Mouse (Mus musculus) heart, adult 10 weeks (tissue): ENCODE measurements around the gene Txnl4b. TPM values are rescaled to one million over a fixed set of nuclear protein-coding genes. Genes with fewer than 3 reads are reported as not detected.

Source experiments
- polyA plus RNA-seq: library from polyadenylated mRNA; stranded (reverse); fragments of 350-450 nt; fragmentation: Illumina TruSeq; extraction: RNeasy Lipid Tissue Mini Kit (QIAGEN cat#74804); gene quantifications from one replicate; pipeline ENCODE4 v1.2.3, GENCODE M21; 2014; ENCODE audit warnings: low read depth, low replicate concordance

Gene Txnl4b
- 4.7 TPM for polyA plus RNA-seq

GRCm38 (mm10) chr8:109565498-109566333 is at the start of gene Txnl4b, which contains the start of gene Dhx38:
TSS of gene Txnl4b (plus strand) at chr8:109565892.
TSS of gene Dhx38 (minus strand) at chr8:109565861.

GRCm38 (mm10) chr8:109578900-109579301 is 13.2 kb downstream of the Txnl4b start, which contains the start of gene Hp:
TSS of gene Hp (minus strand) at chr8:109579172.

GRCm38 (mm10) chr8:109608271-109609152 is 42.8 kb downstream of the Txnl4b start, which contains the start of gene Dhodh:
TSS of gene Dhodh (minus strand) at chr8:109608673.

GRCm38 (mm10) chr8:109614243-109615210 is 48.8 kb downstream of the Txnl4b start, which contains the start of gene Pkd1l3:
TSS of gene Pkd1l3 (plus strand) at chr8:109614517.

Other genes with a start within 250 kb of the Txnl4b start
- not detected for gene Pmfbp1, start 71.9 kb upstream of the Txnl4b start, polyA plus RNA-seq
- gene Dhx38, start within 50 bp of the Txnl4b start, polyA plus RNA-seq = 11.7 TPM
- gene Hp, start 13.3 kb downstream of the Txnl4b start, polyA plus RNA-seq = 15.0 TPM
- gene Dhodh, start 42.8 kb downstream of the Txnl4b start, polyA plus RNA-seq = 18.7 TPM
- gene Pkd1l3, start 48.6 kb downstream of the Txnl4b start, polyA plus RNA-seq = not detected
- 47.1 TPM for gene Ist1, start 127.4 kb downstream of the Txnl4b start, polyA plus RNA-seq
- gene Zfp821, start 139.7 kb downstream of the Txnl4b start, polyA plus RNA-seq = 6.4 TPM
- gene Atxn1l, start 171.8 kb downstream of the Txnl4b start, polyA plus RNA-seq = 9.3 TPM
- gene Ap1g1, start 212.7 kb downstream of the Txnl4b start, polyA plus RNA-seq = 37.3 TPM